Mouse (Mus musculus) heart, embryonic 11.5 days (tissue): ENCODE measurements at regions not wholly inside any gene's neighbourhood (a gene's known extent, or its start where the extent isn't known, plus 50 kb on each side); places are given as distances from the start of the nearest gene placed in this dataset.

Source experiments
- ATAC-seq: fragments of 200-750 bp; cut with Nextera tagmentation; replicated peaks from 2 replicates; pipeline ENCODE4 v1.8.0; 2017; ENCODE audit warnings: moderate library complexity; ENCODE audit not compliant: insufficient number of reproducible peaks, low FRiP score, low TSS enrichment
- H3K27ac ChIP-seq: fragments of 300-500 bp; sonication (generic); 2 replicates; pipeline ENCODE4 v1.5.1; 2014; ENCODE audit warnings: mild to moderate bottlenecking, low read depth, low read length
- H3K27me3 ChIP-seq: fragments of 300-500 bp; sonication (generic); 2 replicates; pipeline ENCODE4 v1.6.1; 2014; ENCODE audit warnings: mild to moderate bottlenecking, low read length, mixed read lengths; ENCODE audit not compliant: control insufficient read depth, insufficient read depth
- H3K36me3 ChIP-seq: fragments of 300-500 bp; sonication (generic); 2 replicates; pipeline ENCODE4 v1.6.1; 2014; ENCODE audit warnings: mild to moderate bottlenecking, low read length, moderate library complexity, mixed read lengths; ENCODE audit not compliant: control insufficient read depth, insufficient read depth
- H3K4me1 ChIP-seq: fragments of 300-500 bp; sonication (generic); 2 replicates; pipeline ENCODE4 v1.6.1; 2014; ENCODE audit warnings: low read length; ENCODE audit not compliant: control insufficient read depth, insufficient read depth
- H3K4me2 ChIP-seq: fragments of 300-500 bp; sonication (generic); 2 replicates; pipeline ENCODE4 v1.6.1; 2014; ENCODE audit warnings: mild to moderate bottlenecking, moderate library complexity
- H3K4me3 ChIP-seq: fragments of 300-500 bp; sonication (generic); 2 replicates; pipeline ENCODE4 v1.5.1; 2014; ENCODE audit warnings: low read depth, low read length
- H3K9ac ChIP-seq: fragments of 300-500 bp; sonication (generic); 2 replicates; pipeline ENCODE4 v1.6.1; 2014; ENCODE audit warnings: mild to moderate bottlenecking, low read depth, low read length, moderate library complexity
- H3K9me3 ChIP-seq: fragments of 300-500 bp; sonication (generic); replicated peaks from 2 replicates; pipeline ENCODE4 v1.6.1; 2016; ENCODE audit warnings: low read length; ENCODE audit not compliant: control insufficient read depth
- WGBS: fragments of 180-500 bp; shearing (Covaris S2); extraction: QIAGEN DNeasy Blood & Tissue Kit; methylation state at CpG from one replicate; pipeline ENCODE4 v1.1.7; 2014; ENCODE audit not compliant: insufficient replicate concordance; 5-methylcytosine and 5-hydroxymethylcytosine counted together

GRCm38 (mm10) chr19:56102454-56103080 is 184.4 kb upstream of the Habp2 start:
- Histone ChIP-seq H3K9me3 (0 out of 2 replicates have a peak, but pooled peaks cover 4% of the 10 kb centered on the region), H3K4me1 (peaks cover 5% of the 10 kb centered on the region; the same call in 1 of the 2 replicates), H3K4me2 (no peak overlapping the region), H3K27ac (no peak overlapping the region), H3K9ac (no peak overlapping the region), H3K36me3 (no peaks in the 10 kb centered on the region; the same call in 1 of the 2 replicates), H3K27me3 (no peaks in the 10 kb centered on the region), H3K4me3 (no peak overlapping the region)
- 75% methylated on average over 7 of the region's 7 CpGs for WGBS
- ATAC-seq: no peak

GRCm38 (mm10) chr19:56105073-56105451 is 181.9 kb upstream of the Habp2 start:
- ATAC-seq: no peak
- 69% methylated on average over 4 of the region's 4 CpGs for WGBS
- H3K36me3 ChIP-seq: no peaks in the 10 kb centered on the region; the same call in 1 of the 2 replicates
- H3K9me3 ChIP-seq: 0 out of 2 replicates have a peak, but pooled peaks cover 4% of the 10 kb centered on the region
- H3K4me3 ChIP-seq: no peak overlapping the region
- peaks cover 5% of the 10 kb centered on the region; the same call in 1 of the 2 replicates for H3K4me1 ChIP-seq
- no peaks in the 10 kb centered on the region for H3K27me3 ChIP-seq
- H3K9ac ChIP-seq: no peak overlapping the region
- no peak overlapping the region for H3K4me2 ChIP-seq
- H3K27ac ChIP-seq: no peak overlapping the region

GRCm38 (mm10) chr19:56105452-56106091 is 181.4 kb upstream of the Habp2 start:
- Histone ChIP-seq H3K4me2 (no peak overlapping the region), H3K4me3 (no peak overlapping the region), H3K36me3 (no peaks in the 10 kb centered on the region; the same call in 1 of the 2 replicates), H3K9ac (no peak overlapping the region), H3K9me3 (0 out of 2 replicates have a peak, but pooled peaks cover 1% of the 10 kb centered on the region), H3K27ac (no peak overlapping the region), H3K4me1 (peaks cover 5% of the 10 kb centered on the region; the same call in 1 of the 2 replicates), H3K27me3 (no peaks in the 10 kb centered on the region)
- ATAC-seq: no peak
- 72% methylated on average over 23 of the region's 23 CpGs for whole genome bisulfite sequencing

GRCm38 (mm10) chr19:56108796-56109195 is 178.1 kb upstream of the Habp2 start:
- peaks cover 5% of the 10 kb centered on the region; the same call in 1 of the 2 replicates for H3K4me1 ChIP-seq
- H3K9me3 ChIP-seq: no peaks in the 10 kb centered on the region
- no peak overlapping the region for H3K4me3 ChIP-seq
- no peak overlapping the region for H3K4me2 ChIP-seq
- no peaks in the 10 kb centered on the region for H3K36me3 ChIP-seq
- H3K27ac ChIP-seq: no peak overlapping the region
- no peaks in the 10 kb centered on the region for H3K27me3 ChIP-seq
- no peak overlapping the region for H3K9ac ChIP-seq
- no peak for ATAC-seq
- 81% methylated on average over 6 of the region's 6 CpGs for WGBS

GRCm38 (mm10) chr19:56115552-56116284 is 171.2 kb upstream of the Habp2 start:
- 20% methylated on average over 10 of the region's 15 CpGs for WGBS
- peaks cover 10% of the 10 kb centered on the region for H3K4me1 ChIP-seq
- H3K9ac ChIP-seq: no peak overlapping the region
- H3K4me2 ChIP-seq: peak overlapping the region; percentile 35; the same call in 1 of the 2 replicates
- no peak overlapping the region for H3K27ac ChIP-seq
- no peaks in the 10 kb centered on the region for H3K27me3 ChIP-seq
- no peaks in the 10 kb centered on the region for H3K36me3 ChIP-seq
- ATAC-seq: no peak
- no peaks in the 10 kb centered on the region for H3K9me3 ChIP-seq
- no peak overlapping the region for H3K4me3 ChIP-seq

GRCm38 (mm10) chr19:56116285-56116680 is 170.7 kb upstream of the Habp2 start:
- ATAC-seq: no peak
- Histone ChIP-seq H3K9me3 (no peaks in the 10 kb centered on the region), H3K36me3 (no peaks in the 10 kb centered on the region), H3K4me1 (peaks cover 10% of the 10 kb centered on the region), H3K27ac (no peak overlapping the region), H3K9ac (no peak overlapping the region), H3K27me3 (no peaks in the 10 kb centered on the region), H3K4me2 (0 out of 2 replicates have a peak overlapping the region, but pooled peaks have one; percentile 35), H3K4me3 (no peak overlapping the region)
- WGBS: 59% methylated on average over 7 of the region's 7 CpGs

- no peaks in the 10 kb centered on the region; the same call in 1 of the 2 replicates for H3K36me3 ChIP-seq
- H3K27me3 ChIP-seq: no peaks in the 10 kb centered on the region
- no peak overlapping the region for H3K9ac ChIP-seq
- H3K4me2 ChIP-seq: no peak overlapping the region
- 58% methylated on average over 7 of the region's 7 CpGs for WGBS
- no peak overlapping the region for H3K27ac ChIP-seq
- no peak overlapping the region for H3K4me3 ChIP-seq
- ATAC-seq: no peak
- peaks cover 5% of the 10 kb centered on the region; the same call in 1 of the 2 replicates for H3K4me1 ChIP-seq
- no peaks in the 10 kb centered on the region for H3K9me3 ChIP-seq
Observed at GRCm38 (mm10) chr19:56120723-56121122, 166.2 kb upstream of the Habp2 start.

- no peaks in the 10 kb centered on the region for H3K9me3 ChIP-seq
- no peaks in the 10 kb centered on the region for H3K4me1 ChIP-seq
- no peak for ATAC-seq
- H3K27ac ChIP-seq: no peak overlapping the region
- H3K36me3 ChIP-seq: no peaks in the 10 kb centered on the region; the same call in 1 of the 2 replicates
- no peak overlapping the region for H3K9ac ChIP-seq
- H3K4me2 ChIP-seq: no peak overlapping the region
- H3K4me3 ChIP-seq: no peak overlapping the region
- 88% methylated on average over 5 of the region's 5 CpGs for WGBS
- H3K27me3 ChIP-seq: no peaks in the 10 kb centered on the region
Observed at GRCm38 (mm10) chr19:56122186-56122585, 164.8 kb upstream of the Habp2 start.
